Mouse (Mus musculus): Measurements from ENCODE around the gene Gm45716.

GRCm38 (mm10) chr11:90246676-90247075, 59.2 kb downstream of the Gm45716 start:
- no peak for TF ChIP-seq CTCF (IDR thresholded peaks at IDR 0.05; ENCODE audit: borderline replicate concordance, extremely low read depth, insufficient read depth, insufficient read length)
- TF ChIP-seq POLR2A (IDR thresholded peaks at IDR 0.05; ENCODE audit: borderline replicate concordance, extremely low read depth, insufficient read depth, insufficient read length, poor library complexity, severe bottlenecking), result no peak
